Mouse (Mus musculus) thymus, adult 2 months (tissue): ENCODE data around the gene Rbm3. TPM values are rescaled to one million over a fixed set of nuclear protein-coding genes. Genes with fewer than 3 reads are reported as not detected.
A peak's percentile ranks its signal among the peaks of the same experiment; 100 is the strongest.

Source experiments
- DNase-seq: peaks from one replicate; pipeline ENCODE4 v3.0.0; 2021
- H3K27ac ChIP-seq: fragments of 200-500 bp; 2 replicates; pipeline ENCODE4 v1.5.1; 2012; ENCODE audit warnings: low read length, control low read depth; ENCODE audit not compliant: control insufficient read depth, insufficient read depth
- H3K27me3 ChIP-seq: fragments of 200-500 bp; 2 replicates; pipeline ENCODE4 v1.6.1; 2012; ENCODE audit warnings: mild to moderate bottlenecking, low read length, moderate library complexity, mixed read lengths; ENCODE audit not compliant: control insufficient read depth, insufficient read depth
- H3K36me3 ChIP-seq: fragments of 200-500 bp; 2 replicates; pipeline ENCODE4 v1.6.1; 2012; ENCODE audit warnings: mild to moderate bottlenecking, low read length, moderate library complexity; ENCODE audit not compliant: control insufficient read depth, insufficient read depth
- H3K4me1 ChIP-seq: fragments of 200-500 bp; replicated peaks from 2 replicates; pipeline ENCODE4 v1.6.1; 2012; ENCODE audit warnings: low read length; ENCODE audit not compliant: control insufficient read depth, insufficient read depth
- H3K4me3 ChIP-seq: fragments of 200-500 bp; 2 replicates; pipeline ENCODE4 v1.5.1; 2012; ENCODE audit warnings: mild to moderate bottlenecking, low read length, control low read depth, moderate library complexity; ENCODE audit not compliant: control insufficient read depth, insufficient read depth
- CTCF ChIP-seq: fragments of 200-500 bp; IDR thresholded peaks from 2 replicates; pipeline ENCODE4 v1.5.1; 2012; ENCODE audit warnings: mild to moderate bottlenecking, control low read depth, low read length, moderate library complexity, borderline replicate concordance; ENCODE audit not compliant: control insufficient read depth, poor library complexity, insufficient read depth; ENCODE audit errors: extremely low read depth
- POLR2A ChIP-seq: fragments of 200-500 bp; IDR thresholded peaks from 2 replicates; pipeline ENCODE4 v1.6.1; 2012; ENCODE audit warnings: mild to moderate bottlenecking, low read length, control low read depth, moderate library complexity; ENCODE audit not compliant: control insufficient read depth, poor library complexity, insufficient read depth; ENCODE audit errors: extremely low read depth
- WGBS: fragments of 180-500 bp; shearing (Covaris S2); methylation state at CpG from one replicate; pipeline ENCODE4 v1.1.7; 2018; 5-methylcytosine and 5-hydroxymethylcytosine counted together
- polyA plus RNA-seq: library from polyadenylated mRNA; depleted of rRNA; stranded (reverse); fragments of >200 nt; gene quantifications from 2 replicates; pipeline ENCODE4 v1.2.3, GENCODE M21; 2012

Rbm3 gene
- polyA plus RNA-seq, 1 experiment: 220 TPM

DNA sequence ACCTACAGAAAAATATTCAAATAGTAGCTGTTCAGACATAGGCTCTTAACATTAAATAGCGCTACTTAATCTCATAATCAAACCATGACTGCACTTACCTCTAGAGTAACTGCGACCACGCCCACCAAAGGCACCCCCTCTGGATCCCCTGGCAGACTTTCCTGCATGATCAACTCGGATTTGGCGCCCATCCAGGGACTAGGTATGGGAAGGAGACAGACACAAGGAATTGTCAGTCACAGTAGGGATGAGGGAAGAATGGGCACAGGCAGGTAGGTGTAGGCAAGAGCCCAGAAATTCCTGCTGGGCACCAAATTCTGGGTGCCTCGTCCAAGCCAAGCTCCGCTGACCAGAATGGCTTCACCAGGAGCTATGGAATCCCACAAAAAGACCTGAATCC is 1.9 kb downstream of the Rbm3 start:
- WGBS: 74% methylated on average over 5 of the region's 7 CpGs
- TF ChIP-seq POLR2A (no peak), CTCF (no peak)
- Histone ChIP-seq H3K4me1 (peaks cover 9% of the 10 kb centered on the region), H3K4me3 (peak overlapping the region; percentile 97; the same call in 1 of the 2 replicates), H3K27ac (no peak overlapping the region), H3K27me3 (no peaks in the 10 kb centered on the region), H3K36me3 (peaks cover 41% of the 10 kb centered on the region)
- DNase-seq: no peak

DNA sequence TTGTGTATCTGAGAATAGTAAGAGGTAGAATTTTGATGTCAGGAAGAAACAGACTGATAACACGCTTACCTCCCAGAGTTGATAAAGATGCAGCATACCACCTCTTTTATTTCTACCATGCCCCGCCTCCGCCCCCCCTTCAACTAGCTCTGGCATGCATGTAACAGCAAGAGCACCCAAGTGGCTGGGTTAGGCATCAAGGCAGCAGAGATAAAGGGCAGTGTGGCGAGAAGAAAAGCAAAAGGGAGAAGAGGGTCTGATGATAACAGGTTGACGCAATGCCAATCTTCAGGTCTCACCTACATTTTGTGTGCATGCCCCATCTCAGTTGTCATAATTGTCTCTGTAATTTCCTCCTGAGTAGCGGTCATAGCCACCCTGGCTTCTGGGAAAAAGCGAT is 2.7 kb downstream of the Rbm3 start:
- Histone ChIP-seq H3K4me3 (no peak overlapping the region), H3K27ac (no peak overlapping the region), H3K4me1 (peaks cover 9% of the 10 kb centered on the region), H3K36me3 (peaks cover 47% of the 10 kb centered on the region), H3K27me3 (no peaks in the 10 kb centered on the region)
- 88% methylated on average over 7 of the region's 7 CpGs for WGBS
- no peak for DNase-seq
- TF ChIP-seq POLR2A (no peak), CTCF (no peak)

DNA sequence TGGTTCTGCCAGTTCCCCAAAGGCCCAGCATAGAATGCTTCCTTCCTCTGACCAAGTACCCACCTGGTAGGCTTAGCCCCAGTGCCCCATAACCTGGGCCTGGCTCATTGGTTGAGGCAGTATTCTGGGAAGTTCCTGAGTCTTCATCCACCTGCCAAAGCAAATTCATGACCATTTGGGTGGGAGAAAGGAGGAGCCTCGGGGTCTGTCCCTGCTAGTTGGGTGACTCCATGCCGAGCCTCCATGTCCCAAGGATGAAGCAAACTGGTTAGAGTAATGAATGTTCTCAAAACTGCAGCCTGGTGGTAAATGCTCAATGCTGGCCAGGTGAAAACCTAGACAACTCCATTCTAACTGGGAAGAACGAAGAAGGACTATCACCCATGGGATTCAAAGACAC is 4.6 kb downstream of the Rbm3 start:
- no peak for TF ChIP-seq POLR2A
- TF ChIP-seq CTCF: no peak
- no peaks in the 10 kb centered on the region for H3K27me3 ChIP-seq
- peaks cover 48% of the 10 kb centered on the region for H3K36me3 ChIP-seq
- peaks cover 9% of the 10 kb centered on the region for H3K4me1 ChIP-seq
- WGBS: 91% methylated on average over 3 of the region's 3 CpGs
- H3K27ac ChIP-seq: no peak overlapping the region
- DNase-seq: no peak
- no peak overlapping the region for H3K4me3 ChIP-seq

DNA sequence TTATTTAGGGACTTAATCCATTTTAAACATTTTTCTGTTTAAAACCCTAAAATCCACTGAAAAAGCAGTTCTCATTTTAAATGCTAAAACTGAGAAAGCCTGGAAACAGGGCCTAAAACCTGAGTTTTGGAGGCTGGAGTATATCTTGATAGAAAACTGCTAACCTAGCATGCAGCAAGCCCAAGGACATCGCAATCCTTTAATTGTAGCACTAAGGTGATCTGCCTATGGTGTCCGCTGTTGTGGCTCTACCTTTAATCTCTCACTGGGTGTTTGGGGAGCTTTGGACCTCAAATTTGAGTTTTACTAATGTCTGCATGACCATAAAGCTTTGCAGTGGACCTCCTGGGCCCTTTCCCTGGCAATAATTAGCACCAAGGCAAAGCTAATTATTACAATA is 5.2 kb downstream of the Rbm3 start:
- Histone ChIP-seq H3K4me1 (peaks cover 9% of the 10 kb centered on the region), H3K36me3 (peaks cover 48% of the 10 kb centered on the region), H3K4me3 (no peak overlapping the region), H3K27ac (no peak overlapping the region), H3K27me3 (no peaks in the 10 kb centered on the region)
- no peak for DNase-seq
- 100% methylated on average over 2 of the region's 2 CpGs for WGBS
- TF ChIP-seq CTCF (no peak), POLR2A (no peak)

DNA sequence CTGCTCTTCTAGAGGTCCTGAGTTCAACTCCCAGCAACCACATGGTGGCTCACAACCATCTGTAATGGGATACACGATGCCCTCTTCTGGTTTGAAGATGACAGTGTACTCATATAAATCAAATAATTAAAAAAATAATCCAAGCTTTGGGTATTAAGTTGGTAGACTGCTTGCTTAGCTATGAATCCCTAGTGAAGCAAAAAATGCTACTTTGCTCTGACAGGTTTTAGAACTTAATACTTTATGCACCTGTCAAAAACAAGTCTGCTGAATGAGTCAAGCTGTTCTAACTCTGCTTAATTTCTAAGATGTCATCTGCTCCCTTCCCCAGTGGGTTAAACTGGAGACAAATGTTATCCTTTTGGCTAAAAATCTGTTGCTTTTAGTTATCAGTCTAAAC is 6.2 kb downstream of the Rbm3 start:
- WGBS: 61% methylated on average over 1 of the region's 1 CpGs

DNA sequence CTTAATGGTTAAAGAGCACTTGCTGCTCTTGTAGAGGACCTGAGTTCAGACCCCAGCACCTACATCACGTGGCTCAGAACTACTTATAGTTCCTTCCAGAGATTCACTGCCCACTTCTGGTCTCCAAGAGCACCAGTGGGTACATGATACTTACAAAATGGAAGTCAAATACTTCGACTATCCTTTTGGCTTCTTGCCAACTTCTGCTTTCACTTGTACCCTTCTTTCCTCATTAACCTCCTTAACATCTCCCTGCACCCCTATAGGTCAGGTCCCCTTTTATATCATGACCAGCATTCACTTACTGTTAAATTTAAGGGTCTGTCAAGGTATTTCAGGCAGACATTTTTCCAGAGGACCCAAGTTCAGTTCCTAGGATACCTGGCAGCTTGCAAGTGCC is 9.8 kb downstream of the Rbm3 start:
- DNase-seq: no peak
- no peaks in the 10 kb centered on the region for H3K27me3 ChIP-seq
- H3K36me3 ChIP-seq: peaks cover 24% of the 10 kb centered on the region
- no peak overlapping the region for H3K4me3 ChIP-seq
- 32% methylated on average over 2 of the region's 2 CpGs for WGBS
- H3K4me1 ChIP-seq: peaks cover 5% of the 10 kb centered on the region
- no peak overlapping the region for H3K27ac ChIP-seq
- TF ChIP-seq POLR2A (no peak), CTCF (no peak)

More for the DNA sequence above, 6.2 kb downstream of the Rbm3 start:
- peaks cover 47% of the 10 kb centered on the region for H3K36me3 ChIP-seq
- no peaks in the 10 kb centered on the region for H3K27me3 ChIP-seq
- no peak overlapping the region for H3K4me3 ChIP-seq
- TF ChIP-seq POLR2A (no peak), CTCF (no peak)
- no peak for DNase-seq
- peaks cover 8% of the 10 kb centered on the region for H3K4me1 ChIP-seq
- H3K27ac ChIP-seq: no peak overlapping the region
